Mouse (Mus musculus) forebrain, embryonic 11.5 days (tissue): ENCODE measurements around the gene Lrrc31. TPM values are rescaled to one million over a fixed set of nuclear protein-coding genes. Genes with fewer than 3 reads are reported as not detected.
"Not testable (repeated sequence)": the region's sequence is repeated elsewhere in the genome, so short reads cannot be mapped to it uniquely, and the experiment has no call there.

ENCODE experiments used
- ATAC-seq: fragments of 200-750 bp; cut with Nextera tagmentation; replicated peaks from 2 replicates; pipeline ENCODE4 v1.8.0; 2017; ENCODE audit warnings: moderate TSS enrichment; ENCODE audit not compliant: low FRiP score
- DNase-seq: peaks from one replicate; pipeline ENCODE4 v3.0.0-alpha.2; 2017; ENCODE audit warnings: low spot score
- H3K27ac ChIP-seq: fragments of 300-500 bp; sonication (generic); 2 replicates; pipeline ENCODE4 v1.5.1; 2014; ENCODE audit warnings: low read depth, low read length
- H3K27me3 ChIP-seq: fragments of 300-500 bp; sonication (generic); 2 replicates; pipeline ENCODE4 v1.6.1; 2014; ENCODE audit warnings: mild to moderate bottlenecking, low read length, mixed read lengths; ENCODE audit not compliant: control insufficient read depth, insufficient read depth
- H3K36me3 ChIP-seq: fragments of 300-500 bp; sonication (generic); 2 replicates; pipeline ENCODE4 v1.6.1; 2014; ENCODE audit warnings: mild to moderate bottlenecking, low read length, moderate library complexity, mixed read lengths; ENCODE audit not compliant: control insufficient read depth, insufficient read depth
- H3K4me1 ChIP-seq: fragments of 300-500 bp; sonication (generic); replicated peaks from 2 replicates; pipeline ENCODE4 v1.6.1; 2014; ENCODE audit warnings: low read length, mixed read lengths; ENCODE audit not compliant: control insufficient read depth, insufficient read depth
- H3K4me2 ChIP-seq: fragments of 300-500 bp; sonication (generic); 2 replicates; pipeline ENCODE4 v1.6.1; 2014; ENCODE audit warnings: low read depth, mild to moderate bottlenecking, low read length, moderate library complexity, mixed read lengths; ENCODE audit not compliant: severe bottlenecking
- H3K4me3 ChIP-seq: fragments of 300-500 bp; sonication (generic); 2 replicates; pipeline ENCODE4 v1.5.1; 2014; ENCODE audit warnings: low read depth, low read length
- H3K9ac ChIP-seq: fragments of 300-500 bp; sonication (generic); 2 replicates; pipeline ENCODE4 v1.6.1; 2014; ENCODE audit warnings: low read length
- H3K9me3 ChIP-seq: fragments of 300-500 bp; sonication (generic); 2 replicates; pipeline ENCODE4 v1.6.1; 2016; ENCODE audit warnings: low read length, mixed read lengths; ENCODE audit not compliant: control insufficient read depth
- WGBS: fragments of 180-500 bp; shearing (Covaris S2); extraction: QIAGEN DNeasy Blood & Tissue Kit; methylation state at CpG from one replicate; pipeline ENCODE4 v1.1.7; 2014; 5-methylcytosine and 5-hydroxymethylcytosine counted together
- polyA plus RNA-seq: library from polyadenylated mRNA; unstranded; fragments of >200 nt; fragmentation: Nextera tagmentation; extraction: Ambion mirVana; gene quantifications from 2 replicates; pipeline ENCODE4 v1.2.1, GENCODE M21; 2014

Lrrc31 gene
- polyA plus RNA-seq = not detected in 2 replicates

GRCm38 (mm10) chr3:30699711-30700505, at the start of gene Lrrc31:
Gene Lrrc31 (minus strand): TSS chr3:30699843.
- H3K36me3 ChIP-seq, ATAC-seq, H3K4me1 ChIP-seq, H3K27ac ChIP-seq, H3K4me2 ChIP-seq, H3K4me3 ChIP-seq, H3K27me3 ChIP-seq, H3K9me3 ChIP-seq, DNase-seq, H3K9ac ChIP-seq: not testable (repeated sequence)
- 85% methylated on average over 6 of the region's 6 CpGs for WGBS

GRCm38 (mm10) chr3:30748316-30748715, 48.7 kb upstream of the Lrrc31 start:
- Histone ChIP-seq H3K9ac (no peak overlapping the region), H3K9me3 (no peaks in the 10 kb centered on the region), H3K36me3 (no peaks in the 10 kb centered on the region), H3K27ac (no peak overlapping the region), H3K27me3 (no peaks in the 10 kb centered on the region), H3K4me1 (no peaks in the 10 kb centered on the region), H3K4me2 (no peak overlapping the region), H3K4me3 (no peak overlapping the region)
- ATAC-seq (no peak), DNase-seq (no peak)
- 91% methylated on average over 9 of the region's 9 CpGs for WGBS

- Histone ChIP-seq H3K4me2 (no peak within 1 kb of the TSS), H3K27ac (no peak within 1 kb of the TSS), H3K36me3 (no peaks in the 10 kb centered on the region), H3K4me3 (no peak within 1 kb of the TSS), H3K4me1 (no peaks in the 10 kb centered on the region), H3K9ac (no peak within 1 kb of the TSS), H3K9me3 (no peaks in the 10 kb centered on the region), H3K27me3 (no peaks in the 10 kb centered on the region)
- ATAC-seq = no peak
- DNase-seq = no peak
- 79% methylated on average over 7 of the region's 7 CpGs for WGBS
These were observed 46.4 kb upstream of the Lrrc31 start, which contains the start of gene Samd7 for GRCm38 (mm10) chr3:30746006-30746405. Gene Samd7 (plus strand): TSS chr3:30746293.

- no peak overlapping the region for H3K4me3 ChIP-seq
- ATAC-seq (no peak), DNase-seq (no peak)
- 92% methylated on average over 7 of the region's 7 CpGs for WGBS
- H3K4me2 ChIP-seq = no peak overlapping the region
- no peaks in the 10 kb centered on the region for H3K4me1 ChIP-seq
- no peaks in the 10 kb centered on the region for H3K36me3 ChIP-seq
- no peaks in the 10 kb centered on the region for H3K27me3 ChIP-seq
- no peak overlapping the region for H3K27ac ChIP-seq
- no peaks in the 10 kb centered on the region for H3K9me3 ChIP-seq
- H3K9ac ChIP-seq = no peak overlapping the region
These were observed 43.2 kb upstream of the Lrrc31 start for GRCm38 (mm10) chr3:30742891-30743290.

- H3K36me3 ChIP-seq = no peaks in the 10 kb centered on the region
- no peak for ATAC-seq
- no peak overlapping the region for H3K27ac ChIP-seq
- H3K4me3 ChIP-seq = no peak overlapping the region
- no peaks in the 10 kb centered on the region for H3K4me1 ChIP-seq
- no peak overlapping the region for H3K4me2 ChIP-seq
- no peak overlapping the region for H3K9ac ChIP-seq
- 87% methylated on average over 6 of the region's 6 CpGs for WGBS
- no peaks in the 10 kb centered on the region for H3K9me3 ChIP-seq
- H3K27me3 ChIP-seq = no peaks in the 10 kb centered on the region
- DNase-seq = no peak
These were observed 41.7 kb upstream of the Lrrc31 start for GRCm38 (mm10) chr3:30741306-30741705.

- ATAC-seq (no peak), DNase-seq (no peak)
- Histone ChIP-seq H3K36me3 (no peaks in the 10 kb centered on the region), H3K4me3 (no peak overlapping the region), H3K9me3 (no peaks in the 10 kb centered on the region), H3K9ac (no peak overlapping the region), H3K4me1 (no peaks in the 10 kb centered on the region), H3K4me2 (no peak overlapping the region), H3K27ac (no peak overlapping the region), H3K27me3 (no peaks in the 10 kb centered on the region)
- 59% methylated on average over 9 of the region's 9 CpGs for WGBS
These were observed 37.2 kb upstream of the Lrrc31 start for GRCm38 (mm10) chr3:30736809-30737208.

- DNase-seq = no peak
- H3K9ac ChIP-seq = no peak overlapping the region
- no peak for ATAC-seq
- H3K36me3 ChIP-seq = no peaks in the 10 kb centered on the region
- no peaks in the 10 kb centered on the region for H3K4me1 ChIP-seq
- 86% methylated on average over 5 of the region's 5 CpGs for WGBS
- no peaks in the 10 kb centered on the region for H3K9me3 ChIP-seq
- H3K27ac ChIP-seq = no peak overlapping the region
- H3K27me3 ChIP-seq = no peaks in the 10 kb centered on the region
- H3K4me3 ChIP-seq = no peak overlapping the region
- no peak overlapping the region for H3K4me2 ChIP-seq
These were observed 29.4 kb upstream of the Lrrc31 start for GRCm38 (mm10) chr3:30729046-30729445.

- Histone ChIP-seq H3K27me3 (no peaks in the 10 kb centered on the region), H3K9me3 (no peaks in the 10 kb centered on the region), H3K36me3 (no peaks in the 10 kb centered on the region), H3K27ac (no peak overlapping the region), H3K4me2 (no peak overlapping the region), H3K4me1 (no peaks in the 10 kb centered on the region), H3K9ac (no peak overlapping the region), H3K4me3 (no peak overlapping the region)
- 84% methylated on average over 4 of the region's 4 CpGs for WGBS
- ATAC-seq = no peak
- no peak for DNase-seq
These were observed 27.6 kb upstream of the Lrrc31 start for GRCm38 (mm10) chr3:30727209-30727608.

- H3K9ac ChIP-seq = no peak overlapping the region
- no peaks in the 10 kb centered on the region for H3K27me3 ChIP-seq
- H3K4me2 ChIP-seq = no peak overlapping the region
- 86% methylated on average over 7 of the region's 7 CpGs for WGBS
- H3K9me3 ChIP-seq = no peaks in the 10 kb centered on the region
- no peaks in the 10 kb centered on the region for H3K36me3 ChIP-seq
- H3K4me3 ChIP-seq = no peak overlapping the region
- H3K27ac ChIP-seq = no peak overlapping the region
- DNase-seq (no peak), ATAC-seq (no peak)
- no peaks in the 10 kb centered on the region for H3K4me1 ChIP-seq
These were observed 25.9 kb upstream of the Lrrc31 start for GRCm38 (mm10) chr3:30725514-30725913.
